Comparison of ENCODE assay signal across 47 mouse cellular contexts in the genomic region with DNA sequence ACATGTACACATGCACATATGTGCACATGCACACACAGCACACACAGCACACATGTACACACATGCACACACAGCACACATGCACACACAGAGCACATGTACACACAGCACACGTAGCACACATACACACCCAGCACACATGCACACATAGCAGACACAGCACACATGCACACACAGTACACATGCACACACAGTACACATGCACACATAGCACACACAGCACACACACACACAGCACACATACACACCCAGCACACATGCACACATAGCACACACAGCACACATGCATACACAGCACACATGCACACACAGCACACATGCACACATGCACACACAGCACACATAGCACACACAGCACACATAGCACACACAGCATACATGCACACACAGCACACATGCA. TPM values are rescaled to one million over a fixed set of nuclear protein-coding genes. Genes with fewer than 3 reads are reported as not detected.
"Had no signal": no experiment of that assay in that cellular context is flagged by ENCODE, and none has a peak within 500 bp of the region (broad histone marks: within the 10 kb centered on the region; RNA-seq: fewer than 3 reads in every experiment).

No protein-coding gene starts in this region.

- H3K36me3 ChIP-seq: hindbrain, embryonic 13.5 days; hindbrain, embryonic 15.5 days had no signal

- H3K9me3 ChIP-seq: heart, embryonic 10.5 days; heart, embryonic 12.5 days; heart, embryonic 13.5 days; heart, embryonic 15.5 days; hindbrain, embryonic 10.5 days; hindbrain, embryonic 12.5 days; hindbrain, embryonic 13.5 days; hindbrain, embryonic 15.5 days; intestine, embryonic 15.5 days; kidney, embryonic 15.5 days had no signal

- H3K27me3 ChIP-seq: heart, embryonic 12.5 days; heart, embryonic 13.5 days; heart, embryonic 15.5 days; hindbrain, embryonic 12.5 days; hindbrain, embryonic 13.5 days; hindbrain, embryonic 15.5 days; intestine, embryonic 15.5 days; kidney, embryonic 15.5 days had no signal

- H3K4me3 ChIP-seq: heart, embryonic 10.5 days; heart, embryonic 12.5 days; heart, embryonic 13.5 days; heart, embryonic 15.5 days; hindbrain, embryonic 10.5 days; hindbrain, embryonic 12.5 days; hindbrain, embryonic 13.5 days; hindbrain, embryonic 15.5 days; intestine, embryonic 15.5 days; kidney, embryonic 15.5 days; layer of hippocampus, adult 2 months had no signal

- H3K27ac ChIP-seq: heart, embryonic 10.5 days; heart, embryonic 13.5 days; heart, embryonic 15.5 days; hindbrain, embryonic 10.5 days; hindbrain, embryonic 12.5 days; hindbrain, embryonic 13.5 days; hindbrain, embryonic 14.5 days; hindbrain, embryonic 15.5 days; hindbrain, postnatal 0 days; intestine, embryonic 15.5 days; kidney, embryonic 15.5 days; kidney, postnatal 0 days; layer of hippocampus, adult 2 months had no signal

- H3K9ac ChIP-seq: heart, embryonic 12.5 days; heart, embryonic 13.5 days; heart, embryonic 15.5 days; hindbrain, embryonic 12.5 days; hindbrain, embryonic 13.5 days; hindbrain, embryonic 14.5 days; hindbrain, embryonic 15.5 days; intestine, embryonic 15.5 days; kidney, embryonic 15.5 days had no signal

- DNase-seq: heart, postnatal 10 days; heart, postnatal 14 days; heart, postnatal 36 days; heart, postnatal 4 days; kidney, adult 11 months; kidney, adult 18-20 months; kidney, adult 2 months; kidney, adult 8-10 months; kidney, adult 9 months; kidney, postnatal 10 days; kidney, postnatal 14 days; kidney, postnatal 25 days; kidney, postnatal 36 days; kidney, postnatal 4 days; layer of hippocampus, adult 9-11 months; layer of hippocampus, postnatal 36 days had no signal

- H3K4me1 ChIP-seq: intestine, embryonic 15.5 days had no signal

- ATAC-seq: hindbrain, embryonic 16.5 days; hindbrain, postnatal 0 days; inflammation-experienced regulatory T-cells, adult 6 months; intestine, embryonic 15.5 days; intestine, embryonic 16.5 days; intestine, postnatal 0 days had no signal

- H3K4me2 ChIP-seq: heart, embryonic 11.5 days; heart, embryonic 12.5 days; heart, embryonic 13.5 days; heart, embryonic 15.5 days; hindbrain, embryonic 12.5 days; hindbrain, embryonic 13.5 days; hindbrain, embryonic 14.5 days; hindbrain, embryonic 15.5 days; intestine, embryonic 15.5 days; kidney, embryonic 15.5 days had no signal

RNA-seq across cellular contexts. Expression of a gene that starts 33.5 kb away (rescaled TPM):
- total RNA-seq: heart, adult 8-10 months; heart, postnatal 10 days; heart, postnatal 14 days; heart, postnatal 25 days; heart, postnatal 36 days; heart, postnatal 4 days; hematopoietic stem cell, adult 5-6 weeks; hindbrain, postnatal 0 days; layer of hippocampus, adult 18-20 months; layer of hippocampus, adult 2 months; layer of hippocampus, adult 8-10 months; layer of hippocampus, postnatal 36 days had no signal
- polyA plus RNA-seq: heart, embryonic 10.5 days; heart, embryonic 11.5 days; heart, embryonic 12.5 days; heart, embryonic 13.5 days; heart, embryonic 14.5 days; heart, embryonic 16.5 days; heart, postnatal 0 days; hindbrain, embryonic 10.5 days; hindbrain, embryonic 11.5 days; hindbrain, embryonic 12.5 days; hindbrain, embryonic 13.5 days; hindbrain, embryonic 14.5 days; inflammation-experienced regulatory T-cells, adult 6 months; intestine, embryonic 14.5 days; intestine, embryonic 15.5 days; intestine, postnatal 0 days; kidney, adult 2 months; kidney, embryonic 15.5 days; kidney, embryonic 16.5 days; kidney, postnatal 0 days; large intestine, adult 2 months had no signal
